Mouse (Mus musculus): Measurements from ENCODE around the gene Grm8.

- TF ChIP-seq CTCF (IDR thresholded peaks at IDR 0.05; ENCODE audit: borderline replicate concordance, insufficient read depth, low read length): no peak
- no peak for TF ChIP-seq POLR2A (IDR thresholded peaks at IDR 0.05; ENCODE audit: low read depth, low read length)
Measured at GRCm38 (mm10) chr6:27836159-27836558, 298.8 kb downstream of the Grm8 start.

All from embryonic fibroblast, embryonic 13.5 days (primary cell).